Mouse (Mus musculus): ENCODE measurements around the gene Gbf1. TPM values are rescaled to one million over a fixed set of nuclear protein-coding genes. Genes with fewer than 3 reads are reported as not detected.
A peak's percentile ranks its signal among the peaks of the same experiment; 100 is the strongest.

Gene Gbf1
- polyA plus RNA-seq, 1 experiment from 2014 or later: 57.4 TPM

GRCm38 (mm10) chr19:46224882-46225281 lies 72.6 kb downstream of the Gbf1 start:
- 88% methylated on average over 2 of the region's 2 CpGs for WGBS
- H3K27ac ChIP-seq: no peak overlapping the region
- H3K4me1 ChIP-seq (replicated peaks): peaks cover 3% of the 10 kb centered on the region; the same call in 1 of the 2 replicates
- no peak overlapping the region for H3K9ac ChIP-seq (replicated peaks)
- H3K4me2 ChIP-seq: no peak overlapping the region
- H3K27me3 ChIP-seq: no peaks in the 10 kb centered on the region
- no peaks in the 10 kb centered on the region for H3K9me3 ChIP-seq
- H3K36me3 ChIP-seq: no peaks in the 10 kb centered on the region
- no peak for ATAC-seq (ENCODE audit: insufficient number of reproducible peaks, insufficient read depth, low FRiP score, low TSS enrichment, low read depth)
- no peak overlapping the region for H3K4me3 ChIP-seq (replicated peaks)

GRCm38 (mm10) chr19:46225506-46225905 lies 73.2 kb downstream of the Gbf1 start:
- no peak for ATAC-seq (ENCODE audit: insufficient number of reproducible peaks, insufficient read depth, low FRiP score, low TSS enrichment, low read depth)
- no peaks in the 10 kb centered on the region for H3K27me3 ChIP-seq
- no peak overlapping the region for H3K27ac ChIP-seq

DNA sequence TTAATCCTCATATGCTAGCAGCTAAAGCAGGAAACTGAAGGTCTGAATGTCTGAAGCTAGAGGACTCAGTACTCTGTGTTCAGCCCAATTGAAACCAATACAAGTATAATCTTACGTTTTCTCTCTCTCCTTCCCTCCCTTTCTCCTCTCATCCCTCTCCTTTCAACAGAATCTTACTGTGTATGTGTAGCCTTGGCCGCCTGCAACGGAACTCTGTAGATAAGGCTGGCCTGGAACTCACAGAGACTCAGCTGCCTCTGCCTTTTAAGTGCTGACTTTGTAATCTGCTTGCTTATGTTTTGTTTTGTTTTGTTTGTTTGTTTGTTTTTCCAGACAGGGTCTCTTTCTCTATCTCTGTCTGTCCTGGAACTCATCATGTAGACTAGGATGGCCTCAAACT lies 74.0 kb downstream of the Gbf1 start:
- WGBS: 81% methylated on average over 3 of the region's 3 CpGs
- peaks cover 3% of the 10 kb centered on the region; the same call in 1 of the 2 replicates for H3K4me1 ChIP-seq (replicated peaks)
- ATAC-seq (ENCODE audit: insufficient number of reproducible peaks, insufficient read depth, low FRiP score, low TSS enrichment, low read depth): no peak
- no peak overlapping the region for H3K9ac ChIP-seq (replicated peaks)
- H3K36me3 ChIP-seq: no peaks in the 10 kb centered on the region
- no peak overlapping the region for H3K4me2 ChIP-seq
- no peak overlapping the region for H3K27ac ChIP-seq
- no peaks in the 10 kb centered on the region for H3K9me3 ChIP-seq
- H3K4me3 ChIP-seq (replicated peaks): no peak overlapping the region
- H3K27me3 ChIP-seq: no peaks in the 10 kb centered on the region

More at GRCm38 (mm10) chr19:46225506-46225905, 73.2 kb downstream of the Gbf1 start:
- Histone ChIP-seq H3K4me3 (replicated peaks) (no peak overlapping the region), H3K4me2 (no peak overlapping the region), H3K36me3 (no peaks in the 10 kb centered on the region), H3K9me3 (no peaks in the 10 kb centered on the region), H3K9ac (replicated peaks) (no peak overlapping the region), H3K4me1 (replicated peaks) (peaks cover 3% of the 10 kb centered on the region; the same call in 1 of the 2 replicates)
- 55% methylated on average over 4 of the region's 4 CpGs for WGBS

GRCm38 (mm10) chr19:46227300-46227699 lies 75.0 kb downstream of the Gbf1 start:
- Histone ChIP-seq H3K4me2 (no peak overlapping the region), H3K27me3 (no peaks in the 10 kb centered on the region), H3K27ac (no peak overlapping the region), H3K4me1 (replicated peaks) (peaks cover 3% of the 10 kb centered on the region; the same call in 1 of the 2 replicates), H3K4me3 (replicated peaks) (no peak overlapping the region), H3K9me3 (no peaks in the 10 kb centered on the region), H3K9ac (replicated peaks) (no peak overlapping the region), H3K36me3 (no peaks in the 10 kb centered on the region)
- no peak for ATAC-seq (ENCODE audit: insufficient number of reproducible peaks, insufficient read depth, low FRiP score, low TSS enrichment, low read depth)
- WGBS: 93% methylated on average over 3 of the region's 3 CpGs

DNA sequence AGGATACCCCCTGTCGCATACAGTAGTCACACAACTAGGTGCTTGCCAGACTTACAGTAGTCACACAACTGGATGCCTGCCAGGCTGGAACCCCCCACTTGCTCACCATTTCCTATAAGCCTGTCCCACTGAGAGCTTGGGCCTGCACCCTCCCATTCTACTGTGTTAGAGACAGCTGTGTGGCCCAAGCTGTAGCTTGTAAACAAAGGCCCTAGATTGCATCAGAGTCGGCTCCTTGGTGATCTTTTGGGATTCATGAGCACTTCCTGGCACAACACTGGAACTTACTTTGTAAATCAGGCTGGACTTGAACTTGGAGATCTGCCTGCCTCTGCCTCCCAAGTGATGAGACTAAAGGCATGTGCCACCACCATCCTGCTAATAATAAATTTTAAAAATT lies 82.1 kb downstream of the Gbf1 start:
- peaks cover 3% of the 10 kb centered on the region; the same call in 1 of the 2 replicates for H3K4me1 ChIP-seq (replicated peaks)
- H3K9ac ChIP-seq (replicated peaks): no peak overlapping the region
- H3K4me3 ChIP-seq (replicated peaks): no peak overlapping the region
- no peak overlapping the region for H3K4me2 ChIP-seq
- no peaks in the 10 kb centered on the region for H3K27me3 ChIP-seq
- 77% methylated on average over 2 of the region's 2 CpGs for WGBS
- H3K9me3 ChIP-seq: no peaks in the 10 kb centered on the region
- ATAC-seq (ENCODE audit: insufficient number of reproducible peaks, insufficient read depth, low FRiP score, low TSS enrichment, low read depth): no peak
- H3K36me3 ChIP-seq: peaks cover 4% of the 10 kb centered on the region; the same call in 1 of the 2 replicates
- H3K27ac ChIP-seq: no peak overlapping the region

GRCm38 (mm10) chr19:46236658-46237057 lies 84.3 kb downstream of the Gbf1 start:
- no peaks in the 10 kb centered on the region for H3K9me3 ChIP-seq
- H3K4me2 ChIP-seq: no peak overlapping the region
- no peak overlapping the region for H3K27ac ChIP-seq
- H3K36me3 ChIP-seq: peaks cover 4% of the 10 kb centered on the region; the same call in 1 of the 2 replicates
- 86% methylated on average over 5 of the region's 5 CpGs for WGBS
- H3K9ac ChIP-seq (replicated peaks): no peak overlapping the region
- no peaks in the 10 kb centered on the region for H3K27me3 ChIP-seq
- peaks cover 16% of the 10 kb centered on the region for H3K4me1 ChIP-seq (replicated peaks)
- H3K4me3 ChIP-seq (replicated peaks): no peak overlapping the region
- no peak for ATAC-seq (ENCODE audit: insufficient number of reproducible peaks, insufficient read depth, low FRiP score, low TSS enrichment, low read depth)

GRCm38 (mm10) chr19:46240246-46240645 lies 87.9 kb downstream of the Gbf1 start:
- 17% methylated on average over 2 of the region's 2 CpGs for whole genome bisulfite sequencing
- Histone ChIP-seq H3K4me2 (no peak overlapping the region), H3K9ac (replicated peaks) (no peak overlapping the region), H3K27me3 (no peaks in the 10 kb centered on the region), H3K36me3 (no peaks in the 10 kb centered on the region), H3K27ac (0 out of 2 replicates have a peak overlapping the region, but pooled peaks have one; percentile 8), H3K4me1 (replicated peaks) (peaks cover 16% of the 10 kb centered on the region), H3K4me3 (replicated peaks) (no peak overlapping the region), H3K9me3 (no peaks in the 10 kb centered on the region)
- ATAC-seq (ENCODE audit: insufficient number of reproducible peaks, insufficient read depth, low FRiP score, low TSS enrichment, low read depth): no peak

- ATAC-seq (ENCODE audit: insufficient number of reproducible peaks, insufficient read depth, low FRiP score, low TSS enrichment, low read depth): no peak
- Histone ChIP-seq H3K4me1 (replicated peaks) (peaks cover 16% of the 10 kb centered on the region), H3K36me3 (peaks cover 9% of the 10 kb centered on the region; the same call in 1 of the 2 replicates), H3K4me2 (no peak overlapping the region), H3K9me3 (no peaks in the 10 kb centered on the region), H3K27me3 (no peaks in the 10 kb centered on the region), H3K9ac (replicated peaks) (no peak overlapping the region), H3K27ac (no peak overlapping the region), H3K4me3 (replicated peaks) (no peak overlapping the region)
- 77% methylated on average over 5 of the region's 5 CpGs for WGBS
These were observed 90.1 kb downstream of the Gbf1 start for GRCm38 (mm10) chr19:46242416-46242815.

GRCm38 (mm10) chr19:46244628-46245027 lies 92.3 kb downstream of the Gbf1 start:
- H3K36me3 ChIP-seq: peaks cover 12% of the 10 kb centered on the region; the same call in 1 of the 2 replicates
- H3K9me3 ChIP-seq: no peaks in the 10 kb centered on the region
- H3K4me3 ChIP-seq (replicated peaks): no peak overlapping the region
- H3K27me3 ChIP-seq: no peaks in the 10 kb centered on the region
- no peak overlapping the region for H3K4me2 ChIP-seq
- peaks cover 12% of the 10 kb centered on the region for H3K4me1 ChIP-seq (replicated peaks)
- H3K27ac ChIP-seq: no peak overlapping the region
- WGBS: 38% methylated on average over 5 of the region's 5 CpGs
- H3K9ac ChIP-seq (replicated peaks): no peak overlapping the region
- ATAC-seq (ENCODE audit: insufficient number of reproducible peaks, insufficient read depth, low FRiP score, low TSS enrichment, low read depth): no peak

DNA sequence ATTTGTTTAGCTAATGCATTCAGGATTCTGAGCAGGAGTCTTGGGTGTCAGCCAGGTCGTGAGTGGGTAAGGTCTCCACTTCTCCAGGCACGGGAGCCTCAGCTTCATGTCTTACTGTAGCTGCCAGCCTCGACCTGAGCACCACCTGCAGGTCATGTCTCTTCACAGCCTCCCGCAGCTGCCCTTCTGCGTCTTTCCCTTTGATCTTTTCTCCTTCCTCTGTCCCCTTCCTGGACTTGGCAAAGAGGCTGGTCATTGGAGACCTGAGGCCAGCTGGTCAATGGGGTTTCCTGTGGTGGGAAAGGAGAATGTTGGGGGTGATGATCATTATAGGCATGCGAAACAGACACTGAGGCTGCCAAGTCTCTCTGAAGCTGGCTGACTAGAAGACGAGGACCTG lies 96.7 kb downstream of the Gbf1 start:
- 18% methylated on average over 7 of the region's 7 CpGs for WGBS
- H3K4me3 ChIP-seq (replicated peaks): no peak overlapping the region

GRCm38 (mm10) chr19:46254163-46254752 lies 101.9 kb downstream of the Gbf1 start:
- Histone ChIP-seq H3K27ac (no peak overlapping the region), H3K27me3 (no peaks in the 10 kb centered on the region), H3K4me3 (replicated peaks) (no peak overlapping the region), H3K9me3 (no peaks in the 10 kb centered on the region), H3K4me2 (no peak overlapping the region), H3K9ac (replicated peaks) (no peak overlapping the region), H3K4me1 (replicated peaks) (no peaks in the 10 kb centered on the region), H3K36me3 (peaks cover 53% of the 10 kb centered on the region)
- WGBS: 39% methylated on average over 7 of the region's 7 CpGs
- no peak for ATAC-seq (ENCODE audit: insufficient number of reproducible peaks, insufficient read depth, low FRiP score, low TSS enrichment, low read depth)

More for the DNA sequence above, 96.7 kb downstream of the Gbf1 start:
- Histone ChIP-seq H3K27ac (no peak overlapping the region), H3K4me2 (no peak overlapping the region), H3K9me3 (no peaks in the 10 kb centered on the region), H3K9ac (replicated peaks) (no peak overlapping the region), H3K27me3 (no peaks in the 10 kb centered on the region), H3K4me1 (replicated peaks) (no peaks in the 10 kb centered on the region), H3K36me3 (peaks cover 20% of the 10 kb centered on the region)
- no peak for ATAC-seq (ENCODE audit: insufficient number of reproducible peaks, insufficient read depth, low FRiP score, low TSS enrichment, low read depth)

DNA sequence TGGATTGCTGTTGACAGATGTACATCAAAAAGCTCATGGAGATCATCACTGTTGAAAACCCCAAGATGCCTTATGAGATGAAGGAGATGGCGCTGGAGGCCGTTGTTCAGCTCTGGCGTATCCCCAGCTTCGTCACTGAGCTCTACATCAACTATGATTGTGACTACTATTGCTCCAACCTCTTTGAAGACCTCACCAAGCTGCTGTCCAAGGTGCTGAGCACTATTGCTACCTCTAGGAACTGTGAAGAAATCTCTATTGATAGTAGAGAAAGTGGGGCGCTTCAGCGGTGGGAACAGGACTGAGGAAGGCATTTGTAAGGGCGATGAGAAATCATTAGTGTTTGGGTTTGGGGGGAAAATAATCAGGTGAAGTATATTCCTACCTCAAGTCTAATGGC lies 112.5 kb downstream of the Gbf1 start:
- Histone ChIP-seq H3K4me1 (replicated peaks) (no peaks in the 10 kb centered on the region), H3K9ac (replicated peaks) (no peak overlapping the region), H3K36me3 (peaks cover 100% of the 10 kb centered on the region), H3K4me2 (no peak overlapping the region), H3K27me3 (no peaks in the 10 kb centered on the region), H3K27ac (no peak overlapping the region), H3K4me3 (replicated peaks) (no peak overlapping the region), H3K9me3 (no peaks in the 10 kb centered on the region)
- 91% methylated on average over 7 of the region's 7 CpGs for WGBS
- no peak for ATAC-seq (ENCODE audit: insufficient number of reproducible peaks, insufficient read depth, low FRiP score, low TSS enrichment, low read depth)

All from limb, embryonic 12.5 days (tissue).